Mouse (Mus musculus) midbrain, postnatal 0 days (tissue): ENCODE measurements around the gene Gse1. TPM values are rescaled to one million over a fixed set of nuclear protein-coding genes. Genes with fewer than 3 reads are reported as not detected.
A peak's percentile ranks its signal among the peaks of the same experiment; 100 is the strongest.

ENCODE experiments used
- ATAC-seq: fragments of 200-750 bp; cut with Nextera tagmentation; 2 replicates; pipeline ENCODE4 v1.8.0; 2017; ENCODE audit warnings: moderate number of reproducible peaks, mild to moderate bottlenecking, moderate TSS enrichment, moderate library complexity; ENCODE audit not compliant: low FRiP score
- DNase-seq: peaks from one replicate; pipeline ENCODE4 v3.0.0-alpha.2; 2015; ENCODE audit warnings: low spot score
- H3K27ac ChIP-seq: fragments of 300-500 bp; sonication (generic); 2 replicates; pipeline ENCODE4 v1.5.1; 2014; ENCODE audit warnings: low read depth, mild to moderate bottlenecking, low read length, mixed read lengths
- H3K27me3 ChIP-seq: fragments of 300-500 bp; sonication (generic); 2 replicates; pipeline ENCODE4 v1.6.1; 2014; ENCODE audit warnings: low read length, control low read depth, mixed read lengths; ENCODE audit not compliant: insufficient read depth
- H3K36me3 ChIP-seq: fragments of 300-500 bp; sonication (generic); 2 replicates; pipeline ENCODE4 v1.6.1; 2014; ENCODE audit warnings: low read length, control low read depth, mixed read lengths; ENCODE audit not compliant: insufficient read depth
- H3K4me1 ChIP-seq: fragments of 300-500 bp; sonication (generic); 2 replicates; pipeline ENCODE4 v1.6.1; 2014; ENCODE audit warnings: mild to moderate bottlenecking, control low read depth, antibody characterized with exemption, low read length, mixed read lengths; ENCODE audit not compliant: insufficient read depth
- H3K4me2 ChIP-seq: fragments of 300-500 bp; sonication (generic); 2 replicates; pipeline ENCODE4 v1.6.1; 2014; ENCODE audit warnings: low read depth, mild to moderate bottlenecking, low read length, mixed read lengths; ENCODE audit not compliant: poor library complexity, severe bottlenecking
- H3K4me3 ChIP-seq: fragments of 300-500 bp; sonication (generic); 2 replicates; pipeline ENCODE4 v1.5.1; 2014; ENCODE audit warnings: low read depth, mild to moderate bottlenecking, low read length, moderate library complexity
- H3K9ac ChIP-seq: fragments of 300-500 bp; sonication (generic); replicated peaks from 2 replicates; pipeline ENCODE4 v1.6.1; 2014; ENCODE audit warnings: mild to moderate bottlenecking, low read length, moderate library complexity, mixed read lengths; ENCODE audit not compliant: poor library complexity, severe bottlenecking
- H3K9me3 ChIP-seq: fragments of 300-500 bp; sonication (generic); 2 replicates; pipeline ENCODE4 v1.6.1; 2016; ENCODE audit warnings: low read length, control low read depth
- CTCF ChIP-seq: IDR thresholded peaks from 2 replicates; pipeline ENCODE4 v1.5.1; 2016; ENCODE audit warnings: antibody characterized with exemption, mild to moderate bottlenecking
- WGBS: fragments of 180-500 bp; shearing (Covaris S2); extraction: QIAGEN DNeasy Blood & Tissue Kit; methylation state at CpG from one replicate; pipeline ENCODE4 v1.1.7; 2014; 5-methylcytosine and 5-hydroxymethylcytosine counted together
- polyA plus RNA-seq: library from polyadenylated mRNA; unstranded; fragments of >200 nt; fragmentation: Nextera tagmentation; extraction: Ambion mirVana; gene quantifications from 2 replicates; pipeline ENCODE4 v1.2.1, GENCODE M21; 2015
- total RNA-seq: library from RNA; depleted of rRNA; stranded (reverse); fragments of >200 nt; gene quantifications from 2 replicates; pipeline ENCODE4 v1.2.3, GENCODE M21; 2014

The Gse1 gene
- total and polyA plus RNA-seq, 2 experiments from 2014 or later = 12.4 to 51.3 TPM

GRCm38 (mm10) chr8:120561539-120562435 lies 333.5 kb downstream of the Gse1 start:
- 85% methylated on average over 22 of the region's 22 CpGs for WGBS
- DNase-seq (no peak), ATAC-seq (no peak)
- Histone ChIP-seq H3K9me3 (no peaks in the 10 kb centered on the region), H3K9ac (no peak overlapping the region), H3K36me3 (peaks cover 11% of the 10 kb centered on the region; the same call in 1 of the 2 replicates), H3K27ac (no peak overlapping the region), H3K4me1 (peaks cover 39% of the 10 kb centered on the region), H3K4me2 (no peak overlapping the region), H3K4me3 (no peak overlapping the region), H3K27me3 (no peaks in the 10 kb centered on the region)
- TF ChIP-seq CTCF = peak; percentile 68

DNA sequence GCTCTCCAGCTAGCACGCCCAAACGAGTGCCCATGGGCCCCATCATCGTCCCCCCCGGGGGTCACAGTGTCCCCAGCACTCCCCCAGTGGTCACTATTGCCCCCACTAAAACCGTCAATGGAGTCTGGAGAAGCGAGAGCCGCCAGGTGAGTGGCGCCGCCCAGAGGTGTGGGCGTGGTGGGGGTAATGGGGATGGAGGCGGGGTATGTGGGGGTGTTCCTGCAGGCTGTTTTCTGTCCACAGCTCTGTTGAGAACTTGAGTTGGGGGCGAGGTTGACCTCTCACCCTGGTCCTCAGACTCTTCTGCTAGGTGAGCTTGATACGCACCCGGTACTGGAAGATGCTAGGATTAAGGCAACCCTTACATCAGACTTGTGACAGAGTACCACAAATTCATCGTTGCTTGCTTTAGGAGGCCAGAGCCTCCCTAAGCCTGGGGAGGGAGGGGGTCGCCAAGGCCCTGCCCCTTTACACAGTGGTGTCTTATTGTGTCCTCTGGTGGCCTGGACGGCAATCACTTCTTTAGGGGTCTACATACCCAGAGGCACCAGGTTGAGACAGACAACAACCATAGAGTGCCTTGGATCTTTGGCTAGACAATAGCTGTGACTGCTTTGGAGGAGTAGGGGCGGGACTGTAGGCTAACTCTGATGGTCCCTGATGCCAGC lies 334.6 kb downstream of the Gse1 start:
- H3K27ac ChIP-seq = peak overlapping the region; percentile 77
- TF ChIP-seq CTCF = no peak
- peaks cover 33% of the 10 kb centered on the region for H3K4me1 ChIP-seq
- ATAC-seq (no peak), DNase-seq (no peak)
- no peaks in the 10 kb centered on the region for H3K27me3 ChIP-seq
- H3K9ac ChIP-seq = no peak overlapping the region
- peaks cover 21% of the 10 kb centered on the region for H3K36me3 ChIP-seq
- no peaks in the 10 kb centered on the region for H3K9me3 ChIP-seq
- no peak overlapping the region for H3K4me2 ChIP-seq
- 82% methylated on average over 18 of the region's 18 CpGs for WGBS
- no peak overlapping the region for H3K4me3 ChIP-seq

DNA sequence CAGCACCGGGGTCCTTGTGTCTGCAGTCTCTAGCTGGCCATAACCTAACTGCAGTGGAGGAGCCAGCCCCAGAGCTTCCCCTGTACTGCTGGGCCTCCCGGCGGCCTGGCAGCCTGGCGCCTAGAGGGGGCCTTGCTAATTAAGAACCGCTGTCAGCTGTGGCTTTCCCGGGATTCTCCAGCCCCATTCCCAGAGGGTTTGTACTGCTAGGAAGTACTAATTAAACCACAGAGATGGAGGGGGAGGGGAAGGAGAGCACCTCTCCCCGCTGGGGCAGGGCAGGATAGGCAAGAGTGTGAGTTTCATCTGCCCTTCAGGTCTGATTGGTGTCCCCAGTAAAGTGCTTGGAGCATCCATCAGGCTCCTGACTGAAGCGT lies 335.1 kb downstream of the Gse1 start:
- H3K27me3 ChIP-seq = no peaks in the 10 kb centered on the region
- peaks cover 26% of the 10 kb centered on the region for H3K36me3 ChIP-seq
- ATAC-seq (no peak), DNase-seq (peak; percentile 63)
- TF ChIP-seq CTCF = no peak
- peaks cover 33% of the 10 kb centered on the region for H3K4me1 ChIP-seq
- no peaks in the 10 kb centered on the region for H3K9me3 ChIP-seq
- 21% methylated on average over 8 of the region's 8 CpGs for WGBS
- no peak overlapping the region for H3K4me3 ChIP-seq
- H3K27ac ChIP-seq = peak overlapping the region; percentile 77
- peak overlapping the region; percentile 16; the same call in 1 of the 2 replicates for H3K4me2 ChIP-seq
- no peak overlapping the region for H3K9ac ChIP-seq

GRCm38 (mm10) chr8:120563851-120564837 lies 335.9 kb downstream of the Gse1 start:
- H3K27ac ChIP-seq = peak overlapping the region; percentile 77
- no peaks in the 10 kb centered on the region for H3K9me3 ChIP-seq
- peak overlapping the region; percentile 16; the same call in 1 of the 2 replicates for H3K4me2 ChIP-seq
- peak overlapping the region; percentile 19 for H3K9ac ChIP-seq
- H3K36me3 ChIP-seq = peaks cover 34% of the 10 kb centered on the region
- H3K4me3 ChIP-seq = no peak overlapping the region
- WGBS = 10% methylated on average over 20 of the region's 20 CpGs
- H3K27me3 ChIP-seq = no peaks in the 10 kb centered on the region
- peak; percentile 56 for TF ChIP-seq CTCF
- peak; percentile 93 for DNase-seq
- peak; percentile 74 for ATAC-seq
- H3K4me1 ChIP-seq = peaks cover 33% of the 10 kb centered on the region

- Histone ChIP-seq H3K4me1 (peaks cover 25% of the 10 kb centered on the region), H3K4me2 (no peak overlapping the region), H3K27ac (no peak overlapping the region), H3K36me3 (peaks cover 37% of the 10 kb centered on the region), H3K27me3 (no peaks in the 10 kb centered on the region), H3K9me3 (no peaks in the 10 kb centered on the region), H3K9ac (no peak overlapping the region), H3K4me3 (no peak overlapping the region)
- DNase-seq (no peak), ATAC-seq (no peak)
- no peak for TF ChIP-seq CTCF
- 22% methylated on average over 7 of the region's 7 CpGs for whole genome bisulfite sequencing
Observed at GRCm38 (mm10) chr8:120565151-120565711, 337.0 kb downstream of the Gse1 start.
